Mouse (Mus musculus): ENCODE measurements around the gene Acy3.
"Not testable (repeated sequence)": the region's sequence is repeated elsewhere in the genome, so short reads cannot be mapped to it uniquely, and the experiment has no call there.

Acy3 gene

DNA sequence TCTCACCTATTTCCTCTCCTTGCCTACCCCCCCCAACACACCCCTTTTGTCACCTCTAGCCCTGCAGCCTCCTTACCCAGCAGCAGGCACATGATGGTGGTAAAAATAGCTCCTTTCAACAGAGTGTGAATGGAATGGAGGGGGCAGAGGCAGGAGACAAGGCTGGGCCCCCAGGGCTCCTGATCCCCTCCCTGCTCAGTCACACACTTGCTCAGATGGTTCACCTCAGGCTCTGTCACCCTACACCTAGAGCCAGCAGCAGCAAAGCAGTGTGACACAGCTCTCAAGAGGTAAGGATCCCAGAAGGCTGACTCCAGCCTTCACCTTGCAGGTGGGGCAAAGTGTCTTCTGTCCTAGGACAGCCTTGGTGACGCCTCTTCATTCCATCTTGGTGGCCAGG lies 16.7 kb downstream of the Acy3 start, which contains the start of gene Doc2g:
Gene Doc2g, plus strand, starts transcription at position 202 of the 400 bp plus-strand sequence.
- peak; percentile 59 for DNase-seq (ENCODE audit: low spot score in 2 of 2)

- DNase-seq (ENCODE audit: low spot score in 2 of 2) = no peak
Observed at GRCm38 (mm10) chr19:4003641-4004040, 17.3 kb downstream of the Acy3 start.

- DNase-seq (ENCODE audit: low spot score in 2 of 2) = peak in 1 of 2 experiments; percentile 6
Observed at GRCm38 (mm10) chr19:4004331-4004730, 18.0 kb downstream of the Acy3 start.

DNA sequence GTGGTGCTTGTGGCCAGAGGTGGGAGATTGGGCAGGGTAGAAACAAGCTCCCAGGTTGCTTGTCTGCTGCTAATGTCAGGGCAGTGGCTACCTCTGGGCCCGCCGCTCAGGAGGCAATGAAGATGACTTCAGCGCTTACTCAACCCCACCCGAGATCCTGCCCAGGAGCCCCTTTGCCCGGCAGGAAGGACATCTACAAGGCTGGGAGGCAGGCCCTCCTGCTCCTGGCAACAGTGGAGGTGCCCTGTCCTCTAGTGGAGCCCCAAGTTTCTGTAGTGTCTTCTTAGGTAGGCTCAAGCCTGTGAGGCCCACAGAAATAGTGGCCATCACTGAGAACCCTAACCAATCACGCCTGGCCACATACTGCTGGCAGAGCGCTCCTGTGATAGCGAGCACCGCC lies 18.7 kb downstream of the Acy3 start:
- no peak for DNase-seq (ENCODE audit: low spot score in 2 of 2)

DNA sequence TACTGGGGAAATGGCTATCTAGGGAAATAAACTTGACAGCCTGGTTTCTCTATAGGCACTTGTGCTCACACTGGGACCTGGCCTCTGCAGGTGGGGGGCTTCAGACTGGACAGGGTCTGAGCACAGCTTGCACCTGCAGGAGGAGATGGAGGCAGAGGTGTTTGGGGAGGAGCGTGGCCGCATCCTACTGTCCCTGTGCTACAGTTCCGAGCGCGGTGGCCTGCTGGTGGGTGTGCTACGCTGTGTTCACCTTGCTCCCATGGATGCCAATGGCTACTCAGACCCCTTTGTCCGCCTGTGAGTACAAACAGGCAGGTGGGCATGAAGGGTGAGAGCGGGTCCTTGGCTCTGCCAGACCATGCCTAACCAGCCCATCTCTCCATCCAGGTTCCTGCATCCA lies 19.6 kb downstream of the Acy3 start:
- no peak for DNase-seq (ENCODE audit: low spot score in 2 of 2)

DNA sequence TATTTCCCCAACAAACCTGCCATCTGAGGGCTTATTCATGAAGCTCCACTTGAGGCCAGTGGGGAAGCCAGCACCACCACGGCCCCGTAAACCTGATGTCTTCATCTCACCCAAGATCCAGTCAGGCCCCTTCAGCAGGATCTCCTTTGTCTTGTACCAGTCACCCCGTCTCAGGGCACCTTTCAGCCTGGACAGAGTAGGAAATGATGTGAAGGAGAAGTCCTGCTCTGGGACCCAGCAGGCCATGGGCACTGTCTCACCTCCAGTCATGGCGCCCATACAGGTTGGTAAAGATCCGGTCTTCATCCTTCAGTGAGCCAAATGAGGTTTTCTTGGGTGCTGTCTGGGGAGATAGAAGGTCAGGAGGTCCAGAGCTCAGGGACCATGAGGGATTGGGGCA lies 24.7 kb downstream of the Acy3 start:
- no peak for DNase-seq (ENCODE audit: low spot score in 2 of 2)

DNA sequence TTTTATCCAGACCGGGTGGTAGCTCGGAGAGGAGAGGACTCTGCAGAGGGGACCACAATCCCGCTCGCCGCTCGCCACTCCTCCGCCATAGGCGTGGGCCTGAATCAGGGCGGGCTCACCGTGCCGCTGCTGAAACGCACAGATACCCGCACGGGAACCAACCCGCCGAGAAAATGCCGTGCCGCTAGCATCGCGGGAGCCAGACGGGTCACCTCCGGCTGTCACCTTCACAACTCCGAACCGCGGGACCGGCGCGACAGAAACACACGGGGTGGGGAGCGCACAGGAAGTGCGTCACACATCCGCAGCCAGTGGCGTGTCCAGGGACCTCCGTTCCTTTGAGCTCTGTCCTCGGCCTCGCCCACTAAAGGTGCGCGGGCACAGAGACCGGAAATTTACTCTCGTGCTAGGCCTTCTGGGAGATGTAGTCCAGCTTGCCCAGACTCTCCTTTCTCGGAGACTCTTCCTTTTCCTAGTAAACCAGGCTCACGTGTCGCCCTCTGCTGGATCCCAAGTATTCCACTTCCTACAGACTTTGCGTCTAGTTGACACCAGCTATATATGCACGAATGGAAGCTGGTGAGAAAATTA lies 26.2 kb downstream of the Acy3 start, which contains the start of gene Ndufv1:
Gene Ndufv1, minus strand, starts transcription at position 375 of the 591 bp plus-strand sequence.
- DNase-seq (ENCODE audit: low spot score in 2 of 2) = peak; percentile 98

GRCm38 (mm10) chr19:4013066-4013465 lies 26.7 kb downstream of the Acy3 start:
- no peak for DNase-seq (ENCODE audit: low spot score in 2 of 2)

- DNase-seq (ENCODE audit: low spot score in 2 of 2) = no peak
Observed at GRCm38 (mm10) chr19:4014802-4015201, 28.4 kb downstream of the Acy3 start.

DNA sequence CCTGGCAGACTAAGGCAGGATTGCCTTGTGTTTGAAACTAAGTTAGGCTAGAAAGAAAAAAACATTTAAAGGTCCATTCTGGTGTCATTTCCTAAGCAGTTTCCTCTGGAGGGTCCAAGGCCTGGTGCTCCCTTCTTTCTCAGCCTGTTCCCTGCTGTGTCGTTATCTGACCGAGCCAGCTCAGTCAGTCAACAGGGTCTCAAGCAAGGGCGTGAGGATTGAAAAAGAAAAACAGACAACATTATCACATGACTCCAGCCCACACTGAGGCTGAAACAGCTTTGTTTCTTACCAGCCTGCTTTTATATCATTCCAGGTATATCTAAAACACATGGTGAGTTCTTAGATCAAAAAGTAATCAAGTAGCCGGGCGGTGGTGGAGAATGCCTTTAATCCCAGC lies 29.3 kb downstream of the Acy3 start:
- no peak for DNase-seq (ENCODE audit: low spot score in 2 of 2)

DNA sequence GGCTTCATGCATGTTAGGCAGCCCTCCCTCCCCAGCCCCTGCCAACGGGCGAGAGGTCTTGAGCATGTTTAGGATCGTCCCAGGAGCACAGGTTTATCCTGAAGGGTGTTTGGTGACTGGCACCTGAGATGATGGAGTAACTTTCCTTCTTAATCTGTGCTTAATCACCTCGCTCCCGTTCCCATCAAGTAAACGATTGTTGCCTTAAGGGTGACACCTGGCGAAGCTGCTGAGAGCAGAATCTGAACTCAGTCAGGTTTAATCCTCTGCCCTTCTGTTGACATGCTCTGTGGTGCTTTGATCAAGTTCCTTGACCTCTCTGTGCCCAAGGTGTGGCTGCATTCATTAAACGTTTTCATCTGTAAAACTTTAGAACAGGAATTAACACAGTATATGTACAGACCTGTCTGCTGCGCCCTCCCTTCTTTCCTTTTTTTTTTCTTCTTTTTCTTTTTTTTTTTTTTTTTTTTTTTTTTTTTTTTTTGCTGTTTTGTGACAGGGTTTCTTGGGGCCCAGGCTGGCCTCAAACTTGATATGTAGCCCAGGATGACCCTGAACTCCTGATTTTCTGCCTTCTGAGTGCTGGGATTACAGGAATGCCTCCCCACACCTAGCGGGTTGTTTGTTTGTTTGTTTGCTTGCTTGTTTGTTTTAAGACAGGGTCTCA lies 31.7 kb downstream of the Acy3 start:
- DNase-seq (ENCODE audit: low spot score in 2 of 2) = no peak

DNA sequence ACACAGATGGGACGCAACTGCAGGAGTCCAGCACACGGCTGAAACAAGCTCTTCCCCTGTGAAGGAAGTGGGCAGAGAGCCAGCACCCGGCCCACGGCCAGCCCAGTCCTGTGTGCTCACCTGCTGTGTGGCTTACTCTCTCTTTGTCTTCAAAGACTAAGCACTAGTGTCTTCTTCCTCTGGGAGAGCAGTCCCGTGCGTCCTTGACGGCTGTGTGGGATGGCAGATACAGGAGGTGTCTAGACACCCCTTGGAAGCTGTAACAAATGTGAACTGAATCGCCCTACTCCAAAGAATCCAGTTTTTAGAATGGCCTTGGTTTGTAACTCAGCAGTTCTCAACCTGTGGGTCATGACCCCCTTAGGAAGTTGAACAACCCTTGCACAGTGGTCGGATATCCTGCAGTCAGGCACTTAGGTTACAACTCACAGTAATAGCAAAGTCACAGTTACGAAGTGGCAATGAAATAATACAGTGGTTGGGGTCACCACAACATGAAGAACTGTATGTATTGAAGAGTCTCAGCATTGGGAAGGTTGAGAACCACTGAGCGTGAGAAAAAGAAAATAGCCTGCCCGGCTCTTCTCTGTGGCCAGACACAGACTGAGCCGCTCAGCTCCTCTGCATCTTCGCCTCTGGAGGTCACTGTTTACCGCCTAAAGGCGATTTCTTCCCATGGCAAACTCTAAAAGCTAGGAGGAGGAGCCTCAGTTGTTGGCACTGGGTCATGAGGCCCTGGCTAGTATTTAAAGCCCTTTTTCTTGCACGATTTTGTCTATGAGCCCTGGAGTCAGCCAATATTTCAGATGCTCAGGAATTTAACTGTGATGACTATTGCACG lies 32.6 kb downstream of the Acy3 start:
- peak; percentile 82 to 90 for DNase-seq (ENCODE audit: low spot score in 2 of 2)

GRCm38 (mm10) chr19:4023185-4023584 lies 36.8 kb downstream of the Acy3 start:
- DNase-seq (ENCODE audit: low spot score in 2 of 2) = no peak

DNA sequence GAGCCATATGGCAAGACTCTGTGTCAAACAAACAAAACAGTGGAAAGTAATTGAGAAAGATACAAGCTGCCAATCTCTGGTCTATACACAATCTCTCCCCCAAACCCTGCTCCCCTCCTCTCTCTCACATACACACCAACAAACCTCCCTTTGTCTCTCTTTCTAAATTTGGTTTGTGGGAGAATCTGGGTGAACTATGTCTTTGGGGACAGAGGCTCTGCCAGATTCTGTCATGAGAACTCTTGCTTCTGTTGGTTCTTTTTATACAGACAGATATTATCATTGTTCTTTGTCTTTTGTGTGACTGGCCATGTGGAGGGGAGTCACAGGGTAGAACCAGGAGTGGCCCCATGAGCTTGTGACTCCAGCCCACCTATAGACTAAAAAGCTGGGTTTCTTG lies 41.2 kb downstream of the Acy3 start:
- no peak for DNase-seq (ENCODE audit: low spot score in 2 of 2)

DNA sequence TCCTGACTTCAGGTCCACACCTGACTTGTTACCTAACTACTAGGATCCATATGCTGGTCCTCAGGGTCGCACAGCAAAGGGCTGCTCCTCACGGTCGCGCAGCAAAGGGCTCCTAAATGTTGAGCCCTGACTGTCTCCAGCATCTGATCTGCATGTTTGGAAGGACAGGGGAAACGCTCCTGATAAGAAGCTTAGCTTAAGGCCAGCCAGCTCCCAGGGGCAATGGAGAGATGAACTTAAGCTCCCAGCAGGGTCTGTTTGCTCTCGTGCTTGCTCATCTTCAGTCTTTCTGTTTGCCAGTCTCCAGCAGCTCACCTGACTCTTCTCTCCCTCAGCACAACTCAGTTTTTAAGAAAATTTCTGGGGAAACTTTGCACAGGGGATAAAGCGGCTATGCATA lies 46.3 kb downstream of the Acy3 start:
- no peak for DNase-seq (ENCODE audit: low spot score in 2 of 2)

DNA sequence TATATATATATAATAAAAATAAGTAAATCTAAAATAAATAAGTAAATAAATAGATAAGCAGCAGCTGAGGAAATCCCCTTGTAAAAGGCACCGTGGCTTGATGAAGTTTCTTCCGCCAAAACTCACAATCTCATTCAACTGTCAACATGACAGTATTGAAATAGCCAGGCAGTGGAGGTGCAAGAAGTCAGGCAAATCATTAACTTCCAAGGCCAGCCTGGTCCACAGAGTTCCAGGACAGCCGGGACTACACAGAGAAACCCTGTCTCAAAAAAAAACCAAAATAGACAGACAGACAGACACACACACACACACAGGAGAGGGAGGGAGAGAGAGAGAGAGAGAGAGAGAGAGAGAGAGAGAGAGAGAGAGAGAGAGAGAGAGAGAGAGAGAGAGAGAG lies 46.9 kb downstream of the Acy3 start:
- DNase-seq (ENCODE audit: low spot score in 2 of 2) = no peak

DNA sequence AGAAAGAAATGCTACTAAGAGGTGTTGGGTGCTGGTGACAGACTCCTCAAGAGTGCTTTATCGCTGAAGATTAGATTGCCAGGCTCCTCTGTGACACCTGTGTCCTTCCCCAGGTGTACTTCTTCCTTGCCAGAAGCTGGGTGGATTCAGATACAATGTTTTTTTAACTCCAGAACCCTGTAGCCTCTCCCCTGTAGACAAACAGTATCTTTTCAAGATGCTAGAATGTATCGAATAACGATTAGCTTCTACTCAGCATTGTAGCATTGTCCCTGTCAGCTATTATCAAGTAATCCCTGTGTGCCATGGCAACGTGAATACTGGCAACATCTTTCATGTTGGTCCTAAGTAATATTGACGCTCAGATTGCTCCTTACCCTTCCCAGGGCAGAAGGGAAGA lies 47.4 kb downstream of the Acy3 start:
- DNase-seq (ENCODE audit: low spot score in 2 of 2) = no peak

DNA sequence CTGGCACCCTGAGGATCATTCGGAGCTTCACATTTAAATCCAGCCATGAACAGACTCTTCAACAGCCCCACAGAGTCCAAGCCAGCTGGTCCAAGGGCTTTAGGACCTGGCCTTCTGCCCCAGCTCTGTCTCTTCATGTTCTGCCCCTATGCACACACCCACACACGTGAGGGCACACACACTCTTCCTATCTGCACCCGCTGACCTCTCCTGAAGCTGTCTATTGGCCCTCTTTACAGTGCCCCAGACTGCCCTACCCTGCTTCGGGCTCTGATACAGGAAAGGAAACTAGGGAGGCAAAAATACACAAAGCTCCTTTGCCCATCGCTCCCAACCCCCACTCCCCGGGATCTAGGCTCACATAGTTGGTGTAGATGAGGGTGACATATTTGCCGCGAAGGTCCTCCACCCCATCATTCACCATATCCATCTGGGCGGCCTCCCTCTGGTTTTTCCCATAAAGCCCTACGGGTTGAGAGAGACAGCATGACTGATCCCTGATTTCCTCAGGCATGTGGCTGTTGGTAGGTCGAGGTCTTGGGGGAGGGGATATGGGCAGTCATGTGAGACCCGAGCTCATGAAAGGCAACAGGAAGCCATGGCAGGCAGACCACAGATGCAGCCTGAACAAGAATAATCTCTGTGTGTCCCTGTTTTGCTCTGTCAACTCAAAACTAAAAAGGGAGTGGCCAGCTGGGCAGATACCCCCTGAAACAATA lies 50.1 kb downstream of the Acy3 start:
- no peak for DNase-seq (ENCODE audit: low spot score in 2 of 2)

GRCm38 (mm10) chr19:4037154-4037787 lies 50.9 kb downstream of the Acy3 start:
- not testable (repeated sequence) for DNase-seq (ENCODE audit: low spot score in 2 of 2)

GRCm38 (mm10) chr19:4037788-4038232 lies 51.4 kb downstream of the Acy3 start, which contains the start of gene Gstp1:
TSS of gene Gstp1 (minus strand) at chr19:4037985.
- DNase-seq (ENCODE audit: low spot score in 2 of 2) = peak; percentile 92
